Mouse (Mus musculus): ENCODE measurements around the gene Fkbp7. TPM values are rescaled to one million over a fixed set of nuclear protein-coding genes. Genes with fewer than 3 reads are reported as not detected.

Gene Fkbp7
- 12.1 and 13.2 TPM in 2 replicates for polyA plus RNA-seq (2014; fragmentation: Nextera tagmentation; extraction: Ambion mirVana)

DNA sequence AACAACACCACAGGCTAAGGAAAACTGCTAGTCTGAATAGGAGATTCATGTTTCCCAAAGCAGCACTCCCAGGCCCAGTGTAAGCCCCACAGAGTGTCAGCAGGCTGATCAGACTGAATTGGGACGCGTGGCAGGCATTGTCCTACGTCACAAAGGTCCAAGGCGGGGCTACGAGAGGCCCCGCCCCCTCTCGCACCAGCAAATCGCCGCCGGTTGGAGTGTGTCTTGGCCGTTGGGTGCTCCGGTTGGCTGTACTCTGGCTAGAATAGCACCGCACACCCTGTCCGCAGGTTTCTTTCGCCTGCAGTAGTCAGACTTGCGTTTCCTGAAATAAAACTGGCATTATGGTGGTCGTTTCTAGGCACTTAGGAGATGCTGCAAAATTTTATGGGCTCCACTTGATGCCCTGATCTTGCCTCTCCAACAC, at the start of gene Fkbp7:
Gene Fkbp7, minus strand, starts transcription at position 151 of the 427 bp plus-strand sequence.
- Histone ChIP-seq H3K9ac (ENCODE audit: low read length) (peak within 1 kb of the TSS; percentile 54), H3K27ac (ENCODE audit: low read depth, low read length) (peak within 1 kb of the TSS; percentile 10; the same call in 1 of the 2 replicates), H3K27me3 (replicated peaks; ENCODE audit: control insufficient read depth, insufficient read depth, low read length) (no peaks in the 10 kb centered on the region), H3K36me3 (ENCODE audit: control insufficient read depth, insufficient read depth, low read length) (no peaks in the 10 kb centered on the region), H3K4me2 (ENCODE audit: low read length) (peak within 1 kb of the TSS; percentile 51), H3K4me3 (ENCODE audit: low read depth, low read length) (peak within 1 kb of the TSS; percentile 32), H3K9me3 (replicated peaks; ENCODE audit: control insufficient read depth, low read length) (no peaks in the 10 kb centered on the region), H3K4me1 (ENCODE audit: control insufficient read depth, insufficient read depth, low read length) (peaks cover 18% of the 10 kb centered on the region)
- ATAC-seq (peak; percentile 95), DNase-seq (ENCODE audit: low spot score) (peak; percentile 95)
- WGBS: under 1% methylated on average over 17 of the region's 17 CpGs

DNA sequence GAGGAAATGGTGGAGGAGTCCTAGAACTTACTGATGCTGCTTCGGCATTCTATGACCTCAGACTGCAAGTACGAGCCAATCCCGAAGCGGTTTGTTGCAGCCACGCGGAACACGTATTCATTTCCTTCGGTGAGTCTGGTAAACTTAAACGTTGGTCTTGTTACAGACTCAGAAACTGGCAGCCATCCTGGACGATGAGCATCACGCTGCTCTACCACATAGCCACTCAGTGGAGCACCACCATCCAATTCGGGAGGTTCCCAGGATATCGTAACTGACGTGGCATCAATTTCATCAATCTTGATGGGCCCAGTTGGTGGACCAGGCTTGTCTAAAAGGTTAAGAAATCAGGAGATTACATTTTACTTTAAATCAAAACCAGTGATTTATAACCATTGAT, 46.7 kb upstream of the Fkbp7 start:
- Histone ChIP-seq H3K36me3 (ENCODE audit: control insufficient read depth, insufficient read depth, low read length) (no peaks in the 10 kb centered on the region), H3K9ac (ENCODE audit: low read length) (no peak overlapping the region), H3K27ac (ENCODE audit: low read depth, low read length) (no peak overlapping the region), H3K27me3 (replicated peaks; ENCODE audit: control insufficient read depth, insufficient read depth, low read length) (no peaks in the 10 kb centered on the region), H3K9me3 (replicated peaks; ENCODE audit: control insufficient read depth, low read length) (peaks cover 5% of the 10 kb centered on the region; the same call in 1 of the 2 replicates), H3K4me2 (ENCODE audit: low read length) (no peak overlapping the region), H3K4me3 (ENCODE audit: low read depth, low read length) (no peak overlapping the region), H3K4me1 (ENCODE audit: control insufficient read depth, insufficient read depth, low read length) (no peaks in the 10 kb centered on the region)
- WGBS: 95% methylated on average over 14 of the region's 14 CpGs
- ATAC-seq (no peak), DNase-seq (ENCODE audit: low spot score) (no peak)

- WGBS: 73% methylated on average over 8 of the region's 8 CpGs
- no peak for ATAC-seq
- Histone ChIP-seq H3K9ac (ENCODE audit: low read length) (no peak overlapping the region), H3K36me3 (ENCODE audit: control insufficient read depth, insufficient read depth, low read length) (0 out of 2 replicates have a peak, but pooled peaks cover 5% of the 10 kb centered on the region), H3K4me3 (ENCODE audit: low read depth, low read length) (no peak overlapping the region), H3K9me3 (replicated peaks; ENCODE audit: control insufficient read depth, low read length) (peaks cover 7% of the 10 kb centered on the region; the same call in 1 of the 2 replicates), H3K27me3 (replicated peaks; ENCODE audit: control insufficient read depth, insufficient read depth, low read length) (no peaks in the 10 kb centered on the region), H3K4me2 (ENCODE audit: low read length) (no peak overlapping the region), H3K4me1 (ENCODE audit: control insufficient read depth, insufficient read depth, low read length) (no peaks in the 10 kb centered on the region), H3K27ac (ENCODE audit: low read depth, low read length) (no peak overlapping the region)
- no peak for DNase-seq (ENCODE audit: low spot score)
These were observed 42.1 kb upstream of the Fkbp7 start for GRCm38 (mm10) chr2:76714984-76715383.

DNA sequence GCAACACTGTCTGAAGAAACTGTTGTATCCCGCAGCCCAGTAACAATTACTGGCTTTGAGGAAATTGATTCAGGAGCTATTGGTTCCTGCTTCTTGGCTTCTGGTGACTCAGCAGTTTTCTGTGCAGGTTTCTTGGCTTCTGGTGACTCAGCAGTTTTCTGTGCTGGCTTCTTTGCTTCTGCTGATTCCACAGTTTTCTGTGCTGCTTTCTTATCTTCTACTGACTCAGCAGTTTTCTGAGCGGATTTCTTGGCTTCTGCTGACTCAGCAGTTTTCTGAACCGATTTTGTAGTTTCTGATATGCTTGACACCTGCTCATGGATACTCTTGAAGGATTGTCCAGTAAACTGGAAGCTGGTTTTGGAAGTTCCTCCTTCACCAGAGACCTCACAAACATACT, 35.6 kb upstream of the Fkbp7 start:
- ATAC-seq (no peak), DNase-seq (ENCODE audit: low spot score) (no peak)
- WGBS: 97% methylated on average over 3 of the region's 3 CpGs
- H3K36me3 ChIP-seq (ENCODE audit: control insufficient read depth, insufficient read depth, low read length): 0 out of 2 replicates have a peak, but pooled peaks cover 5% of the 10 kb centered on the region
- peaks cover 7% of the 10 kb centered on the region; the same call in 1 of the 2 replicates for H3K9me3 ChIP-seq (replicated peaks; ENCODE audit: control insufficient read depth, low read length)
- no peak overlapping the region for H3K4me3 ChIP-seq (ENCODE audit: low read depth, low read length)
- no peaks in the 10 kb centered on the region for H3K4me1 ChIP-seq (ENCODE audit: control insufficient read depth, insufficient read depth, low read length)
- no peak overlapping the region for H3K9ac ChIP-seq (ENCODE audit: low read length)
- no peak overlapping the region for H3K27ac ChIP-seq (ENCODE audit: low read depth, low read length)
- no peaks in the 10 kb centered on the region for H3K27me3 ChIP-seq (replicated peaks; ENCODE audit: control insufficient read depth, insufficient read depth, low read length)
- no peak overlapping the region for H3K4me2 ChIP-seq (ENCODE audit: low read length)

DNA sequence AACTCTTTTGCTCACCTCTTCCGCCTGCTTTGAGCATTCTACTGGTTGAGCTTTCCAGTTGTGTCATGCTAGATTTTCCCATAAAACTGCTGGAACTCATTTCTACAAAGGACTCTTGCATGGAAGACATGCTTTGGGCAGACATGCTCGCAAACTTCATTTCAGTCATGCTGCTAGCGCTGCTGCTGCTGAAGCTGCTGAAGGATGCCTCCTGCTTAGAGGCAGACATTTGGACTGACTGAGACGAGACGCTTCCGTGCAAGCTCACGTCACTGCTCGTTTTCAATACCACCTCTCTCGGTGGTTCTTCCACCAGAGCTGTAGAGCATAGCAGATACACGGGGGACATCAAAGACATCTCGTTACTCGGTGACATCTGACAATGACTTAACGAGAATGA, 32.7 kb upstream of the Fkbp7 start:
- H3K9me3 ChIP-seq (replicated peaks; ENCODE audit: control insufficient read depth, low read length): no peaks in the 10 kb centered on the region; the same call in 1 of the 2 replicates
- no peak overlapping the region for H3K27ac ChIP-seq (ENCODE audit: low read depth, low read length)
- 72% methylated on average over 13 of the region's 13 CpGs for WGBS
- no peaks in the 10 kb centered on the region for H3K27me3 ChIP-seq (replicated peaks; ENCODE audit: control insufficient read depth, insufficient read depth, low read length)
- H3K36me3 ChIP-seq (ENCODE audit: control insufficient read depth, insufficient read depth, low read length): 0 out of 2 replicates have a peak, but pooled peaks cover 3% of the 10 kb centered on the region
- H3K4me3 ChIP-seq (ENCODE audit: low read depth, low read length): no peak overlapping the region
- H3K4me2 ChIP-seq (ENCODE audit: low read length): no peak overlapping the region
- no peak overlapping the region for H3K9ac ChIP-seq (ENCODE audit: low read length)
- H3K4me1 ChIP-seq (ENCODE audit: control insufficient read depth, insufficient read depth, low read length): no peaks in the 10 kb centered on the region
- ATAC-seq (no peak), DNase-seq (ENCODE audit: low spot score) (no peak)

GRCm38 (mm10) chr2:76702751-76703150, 29.8 kb upstream of the Fkbp7 start:
- no peak overlapping the region for H3K4me3 ChIP-seq (ENCODE audit: low read depth, low read length)
- no peak overlapping the region for H3K4me2 ChIP-seq (ENCODE audit: low read length)
- H3K9ac ChIP-seq (ENCODE audit: low read length): no peak overlapping the region
- DNase-seq (ENCODE audit: low spot score) (no peak), ATAC-seq (no peak)
- no peaks in the 10 kb centered on the region for H3K27me3 ChIP-seq (replicated peaks; ENCODE audit: control insufficient read depth, insufficient read depth, low read length)
- no peaks in the 10 kb centered on the region for H3K4me1 ChIP-seq (ENCODE audit: control insufficient read depth, insufficient read depth, low read length)
- no peak overlapping the region for H3K27ac ChIP-seq (ENCODE audit: low read depth, low read length)
- no peaks in the 10 kb centered on the region for H3K9me3 ChIP-seq (replicated peaks; ENCODE audit: control insufficient read depth, low read length)
- WGBS: 87% methylated on average over 5 of the region's 5 CpGs
- H3K36me3 ChIP-seq (ENCODE audit: control insufficient read depth, insufficient read depth, low read length): peaks cover under 1% of the 10 kb centered on the region; the same call in 1 of the 2 replicates

- ATAC-seq (no peak), DNase-seq (ENCODE audit: low spot score) (no peak)
- Histone ChIP-seq H3K27ac (ENCODE audit: low read depth, low read length) (no peak overlapping the region), H3K9ac (ENCODE audit: low read length) (no peak overlapping the region), H3K4me1 (ENCODE audit: control insufficient read depth, insufficient read depth, low read length) (no peaks in the 10 kb centered on the region), H3K27me3 (replicated peaks; ENCODE audit: control insufficient read depth, insufficient read depth, low read length) (no peaks in the 10 kb centered on the region), H3K4me2 (ENCODE audit: low read length) (no peak overlapping the region), H3K9me3 (replicated peaks; ENCODE audit: control insufficient read depth, low read length) (no peaks in the 10 kb centered on the region), H3K36me3 (ENCODE audit: control insufficient read depth, insufficient read depth, low read length) (peaks cover 5% of the 10 kb centered on the region), H3K4me3 (ENCODE audit: low read depth, low read length) (no peak overlapping the region)
- WGBS: 91% methylated on average over 3 of the region's 3 CpGs
These were observed 29.3 kb upstream of the Fkbp7 start for GRCm38 (mm10) chr2:76702188-76702587.

DNA sequence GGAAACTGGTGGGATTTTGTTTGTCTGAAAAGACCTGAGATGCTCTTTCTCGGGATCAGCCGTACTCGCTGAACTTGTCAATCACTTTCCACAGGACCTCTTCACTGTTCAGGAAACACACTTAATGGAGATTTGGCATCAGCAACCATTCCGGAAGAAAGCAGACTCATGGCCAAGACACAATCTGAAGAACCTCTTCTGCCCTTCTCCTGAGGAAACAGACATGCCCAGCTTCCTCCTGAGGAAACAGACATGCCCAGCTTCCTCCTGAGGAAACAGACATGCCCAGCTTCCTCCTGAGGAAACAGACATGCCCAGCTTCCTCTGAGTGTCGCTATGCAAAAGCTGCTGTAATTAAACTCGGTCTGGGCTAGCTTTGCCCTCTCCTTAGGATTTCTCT, 22.4 kb upstream of the Fkbp7 start:
- no peak for DNase-seq (ENCODE audit: low spot score)
- H3K4me1 ChIP-seq (ENCODE audit: control insufficient read depth, insufficient read depth, low read length): no peaks in the 10 kb centered on the region
- H3K4me2 ChIP-seq (ENCODE audit: low read length): no peak overlapping the region
- no peaks in the 10 kb centered on the region for H3K27me3 ChIP-seq (replicated peaks; ENCODE audit: control insufficient read depth, insufficient read depth, low read length)
- peaks cover 60% of the 10 kb centered on the region for H3K36me3 ChIP-seq (ENCODE audit: control insufficient read depth, insufficient read depth, low read length)
- no peak overlapping the region for H3K27ac ChIP-seq (ENCODE audit: low read depth, low read length)
- 87% methylated on average over 6 of the region's 6 CpGs for WGBS
- no peak for ATAC-seq
- H3K9me3 ChIP-seq (replicated peaks; ENCODE audit: control insufficient read depth, low read length): no peaks in the 10 kb centered on the region
- no peak overlapping the region for H3K9ac ChIP-seq (ENCODE audit: low read length)
- no peak overlapping the region for H3K4me3 ChIP-seq (ENCODE audit: low read depth, low read length)

GRCm38 (mm10) chr2:76693765-76694164, 20.8 kb upstream of the Fkbp7 start:
- no peak overlapping the region for H3K4me2 ChIP-seq (ENCODE audit: low read length)
- no peak overlapping the region for H3K4me3 ChIP-seq (ENCODE audit: low read depth, low read length)
- WGBS: 79% methylated on average over 5 of the region's 5 CpGs
- ATAC-seq (no peak), DNase-seq (ENCODE audit: low spot score) (no peak)
- no peaks in the 10 kb centered on the region for H3K9me3 ChIP-seq (replicated peaks; ENCODE audit: control insufficient read depth, low read length)
- no peak overlapping the region for H3K27ac ChIP-seq (ENCODE audit: low read depth, low read length)
- no peaks in the 10 kb centered on the region for H3K27me3 ChIP-seq (replicated peaks; ENCODE audit: control insufficient read depth, insufficient read depth, low read length)
- no peak overlapping the region for H3K9ac ChIP-seq (ENCODE audit: low read length)
- H3K4me1 ChIP-seq (ENCODE audit: control insufficient read depth, insufficient read depth, low read length): no peaks in the 10 kb centered on the region
- H3K36me3 ChIP-seq (ENCODE audit: control insufficient read depth, insufficient read depth, low read length): peaks cover 64% of the 10 kb centered on the region

Data from forebrain, embryonic 14.5 days (tissue).